ENCODE assay signal across 8 mouse cellular contexts in genomic region chr6:3343603-3344247, GRCm38 (mm10). TPM values are rescaled to one million over a fixed set of nuclear protein-coding genes. Genes with fewer than 3 reads are reported as not detected.
DNase-seq lines count a peak whose midpoint lies in the region; ATAC-seq and TF ChIP-seq lines count a peak whose summit lies in the region.
"Not testable (repeated sequence)": the region's sequence is repeated elsewhere in the genome, so short reads cannot be mapped to it uniquely, and the experiment has no call there.
"Had no signal": no experiment of that assay in that cellular context is flagged by ENCODE, and none has a peak within 500 bp of the region (broad histone marks: within the 10 kb centered on the region; RNA-seq: fewer than 3 reads in every experiment).

No protein-coding gene starts in this region.

- not testable (repeated sequence) for TF ChIP-seq CTCF in bone marrow macrophage, adult 2 months (IDR thresholded peaks at IDR 0.05; ENCODE audit: low read depth, low read length); kidney, postnatal 0 days (IDR thresholded peaks at IDR 0.05; ENCODE audit: low read depth)

- H3K9me3 ChIP-seq in intestine, embryonic 14.5 days (ENCODE audit: control insufficient read depth, low read length); kidney, postnatal 0 days (replicated peaks; ENCODE audit: low read length); lung, embryonic 16.5 days (ENCODE audit: control insufficient read depth, low read length); stomach, embryonic 16.5 days (replicated peaks; ENCODE audit: control insufficient read depth, low read length): not testable (repeated sequence)

- not testable (repeated sequence) for TF ChIP-seq POLR2A in bone marrow macrophage, adult 2 months (IDR thresholded peaks at IDR 0.05; ENCODE audit: borderline replicate concordance, low read depth, low read length)

- not testable (repeated sequence) for H3K36me3 ChIP-seq in intestine, embryonic 14.5 days (ENCODE audit: control insufficient read depth, insufficient read depth, low read length); kidney, postnatal 0 days (ENCODE audit: insufficient read depth, low read length); lung, embryonic 16.5 days (ENCODE audit: control insufficient read depth, insufficient read depth, low read length); stomach, embryonic 16.5 days (ENCODE audit: control insufficient read depth, insufficient read depth, low read length)

- H3K4me3 ChIP-seq in bone marrow macrophage, adult 2 months (ENCODE audit: insufficient read depth, low read length): peak overlapping the region; percentile 54
- H3K4me3 ChIP-seq in intestine, embryonic 14.5 days (ENCODE audit: low read depth, low read length); kidney, postnatal 0 days (replicated peaks; ENCODE audit: low read depth, low read length); lung, embryonic 16.5 days (ENCODE audit: low read length): not testable (repeated sequence)
- H3K4me3 ChIP-seq in stomach, embryonic 16.5 days (replicated peaks; ENCODE audit: low read length): 0 out of 2 replicates have a peak overlapping the region, but pooled peaks have one; percentile 14

- H3K4me2 ChIP-seq in intestine, embryonic 14.5 days (ENCODE audit: low read length): not testable (repeated sequence)
- peak overlapping the region; percentile 25; the same call in 1 of the 2 replicates for H3K4me2 ChIP-seq in kidney, postnatal 0 days (ENCODE audit: low read length)
- peak overlapping the region; percentile 12; the same call in 1 of the 2 replicates for H3K4me2 ChIP-seq in lung, embryonic 16.5 days (ENCODE audit: low read depth, low read length)
- H3K4me2 ChIP-seq in stomach, embryonic 16.5 days (ENCODE audit: low read depth, low read length): peak overlapping the region; percentile 36

- H3K4me1 ChIP-seq in bone marrow macrophage, adult 2 months (ENCODE audit: control insufficient read depth, insufficient read depth, low read length); intestine, embryonic 14.5 days (replicated peaks; ENCODE audit: control insufficient read depth, insufficient read depth, low read length); kidney, postnatal 0 days (replicated peaks; ENCODE audit: insufficient read depth, low read length); lung, embryonic 16.5 days (replicated peaks; ENCODE audit: control insufficient read depth, insufficient read depth, low read length); stomach, embryonic 16.5 days (ENCODE audit: control insufficient read depth, insufficient read depth, low read length): not testable (repeated sequence)

- peak; percentile 3 for DNase-seq in CD4-positive helper T cell, adult 2 months (ENCODE audit: low read depth, low spot score)
- DNase-seq in intestine, embryonic 14.5 days (ENCODE audit: low spot score); kidney, postnatal 0 days (ENCODE audit: low spot score): not testable (repeated sequence)
- DNase-seq in naive thymus-derived CD4-positive, alpha-beta T cell, adult 2 months (ENCODE audit: low read depth): peak; percentile 14

- H3K27me3 ChIP-seq in intestine, embryonic 14.5 days (replicated peaks; ENCODE audit: control insufficient read depth, insufficient read depth, low read length); kidney, postnatal 0 days (ENCODE audit: insufficient read depth, low read length); lung, embryonic 16.5 days (ENCODE audit: control insufficient read depth, insufficient read depth, low read depth, low read length); stomach, embryonic 16.5 days (ENCODE audit: control insufficient read depth, insufficient read depth, low read length): not testable (repeated sequence)

- H3K27ac ChIP-seq in bone marrow macrophage, adult 2 months (ENCODE audit: insufficient read depth, low read depth, low read length); kidney, postnatal 0 days: not testable (repeated sequence)
- peak overlapping the region; percentile 38; the same call in 1 of the 2 replicates for H3K27ac ChIP-seq in intestine, embryonic 14.5 days (ENCODE audit: low read depth)
- peak overlapping the region; percentile 74 for H3K27ac ChIP-seq in lung, embryonic 16.5 days (ENCODE audit: low read length)
- peak overlapping the region; percentile 82 for H3K27ac ChIP-seq in stomach, embryonic 16.5 days (ENCODE audit: low read length)

- not testable (repeated sequence) for H3K9ac ChIP-seq in intestine, embryonic 14.5 days (ENCODE audit: low read length); kidney, postnatal 0 days (ENCODE audit: low read depth, low read length); lung, embryonic 16.5 days (ENCODE audit: low read length); stomach, embryonic 16.5 days (ENCODE audit: low read length)

- not testable (repeated sequence) for ATAC-seq in intestine, embryonic 14.5 days (replicated peaks; ENCODE audit: low FRiP score, low TSS enrichment, low read depth); kidney, postnatal 0 days (replicated peaks; ENCODE audit: low FRiP score, low read depth)
- ATAC-seq in lung, embryonic 16.5 days (ENCODE audit: low read depth): peak; percentile 74
- ATAC-seq in stomach, embryonic 16.5 days (ENCODE audit: insufficient read depth, low FRiP score): peak; percentile 49; the same call in 1 of the 2 replicates

- WGBS in intestine, embryonic 14.5 days: 76% methylated on average over 1 of the region's 1 CpGs
- 83% methylated on average over 1 of the region's 1 CpGs for WGBS in kidney, postnatal 0 days
- 46% methylated on average over 1 of the region's 1 CpGs for WGBS in lung, embryonic 16.5 days
- 65% methylated on average over 1 of the region's 1 CpGs for WGBS in stomach, embryonic 16.5 days

RNA-seq across cellular contexts. Expression of gene Samd9l, which starts 55.6 kb away (rescaled TPM):
- polyA plus RNA-seq in bone marrow macrophage, adult 2 months (2012; ENCODE audit: insufficient read depth, insufficient read length, missing spikeins): 93.7 and 114 TPM in 2 replicates
- 6.5 and 7.1 TPM in 2 replicates for polyA plus RNA-seq in intestine, embryonic 14.5 days (2014; fragmentation: Nextera tagmentation; extraction: Ambion mirVana)
- 14.9 and 17.3 TPM in 2 replicates for polyA plus RNA-seq in kidney, postnatal 0 days (2015; fragmentation: Nextera tagmentation; extraction: Ambion mirVana)
- 8.3 and 9.6 TPM in 2 replicates for polyA plus RNA-seq in lung, embryonic 16.5 days (2015; fragmentation: Nextera tagmentation; extraction: Ambion mirVana)
- polyA plus RNA-seq in stomach, embryonic 16.5 days (2015; fragmentation: Nextera tagmentation; extraction: Ambion mirVana): 16.2 and 17.9 TPM in 2 replicates
- polyA plus RNA-seq: erythroblast, embryonic 14.5 days had no signal
